Mouse (Mus musculus) E14TG2a.4 (cell line): ENCODE data around the gene Olfr1368.

Experiments
- H3K27me3 ChIP-seq: 2 replicates; pipeline ENCODE4 v1.6.1; 2014; ENCODE audit warnings: low read length, control low read depth; ENCODE audit not compliant: insufficient read depth
- H3K36me3 ChIP-seq: 2 replicates; pipeline ENCODE4 v1.6.1; 2014; ENCODE audit warnings: low read length, control low read depth; ENCODE audit not compliant: insufficient read depth
- H3K4me1 ChIP-seq: replicated peaks from 2 replicates; pipeline ENCODE4 v1.6.1; 2014; ENCODE audit warnings: low read depth, low read length, control low read depth
- H3K4me3 ChIP-seq: replicated peaks from 2 replicates; pipeline ENCODE4 v1.5.1; 2014; ENCODE audit warnings: mild to moderate bottlenecking, low read length
- H3K9me3 ChIP-seq: 2 replicates; pipeline ENCODE4 v1.6.1; 2014; ENCODE audit warnings: low read length, control low read depth
- CTCF ChIP-seq: conservative IDR thresholded peaks from 2 replicates; pipeline ENCODE4 v1.5.1; 2014; ENCODE audit warnings: low read length
- NANOG ChIP-seq: IDR thresholded peaks from 2 replicates; pipeline ENCODE4 v1.6.1; 2014; ENCODE audit warnings: borderline replicate concordance, low read length, mixed read lengths
- POU5F1 ChIP-seq: IDR thresholded peaks from 2 replicates; pipeline ENCODE4 v1.6.1; 2014; ENCODE audit warnings: low read length, borderline replicate concordance

Olfr1368 gene

GRCm38 (mm10) chr13:21145767-21146166, at the start of gene Olfr1368:
Gene Olfr1368, minus strand, starts transcription at chr13:21145867.
- Histone ChIP-seq H3K27me3 (no peaks in the 10 kb centered on the region), H3K9me3 (no peaks in the 10 kb centered on the region), H3K4me1 (no peaks in the 10 kb centered on the region), H3K4me3 (no peak within 1 kb of the TSS), H3K36me3 (no peaks in the 10 kb centered on the region)
- TF ChIP-seq POU5F1 (no peak), NANOG (no peak), CTCF (no peak)

GRCm38 (mm10) chr13:21185521-21185920, 39.9 kb upstream of the Olfr1368 start:
- no peaks in the 10 kb centered on the region for H3K27me3 ChIP-seq
- H3K36me3 ChIP-seq = peaks cover 96% of the 10 kb centered on the region
- H3K4me1 ChIP-seq = peaks cover 56% of the 10 kb centered on the region
- H3K9me3 ChIP-seq = no peaks in the 10 kb centered on the region
- no peak for TF ChIP-seq NANOG
- no peak for TF ChIP-seq CTCF
- no peak for TF ChIP-seq POU5F1
- 0 out of 2 replicates have a peak overlapping the region, but pooled peaks have one; percentile 14 for H3K4me3 ChIP-seq

GRCm38 (mm10) chr13:21183661-21184060, 38.0 kb upstream of the Olfr1368 start:
- peaks cover 78% of the 10 kb centered on the region for H3K36me3 ChIP-seq
- H3K4me1 ChIP-seq = peaks cover 60% of the 10 kb centered on the region
- TF ChIP-seq POU5F1 = no peak
- TF ChIP-seq CTCF = no peak
- TF ChIP-seq NANOG = no peak
- no peak overlapping the region for H3K4me3 ChIP-seq
- H3K9me3 ChIP-seq = no peaks in the 10 kb centered on the region
- no peaks in the 10 kb centered on the region for H3K27me3 ChIP-seq

- Histone ChIP-seq H3K4me3 (0 out of 2 replicates have a peak overlapping the region, but pooled peaks have one; percentile 98), H3K9me3 (no peaks in the 10 kb centered on the region), H3K36me3 (peaks cover 72% of the 10 kb centered on the region), H3K27me3 (no peaks in the 10 kb centered on the region), H3K4me1 (peaks cover 66% of the 10 kb centered on the region)
- TF ChIP-seq POU5F1 (no peak), NANOG (no peak), CTCF (no peak)
These were observed 37.4 kb upstream of the Olfr1368 start for GRCm38 (mm10) chr13:21183066-21183465.

- H3K9me3 ChIP-seq = no peaks in the 10 kb centered on the region
- TF ChIP-seq POU5F1 = no peak
- peaks cover 61% of the 10 kb centered on the region for H3K36me3 ChIP-seq
- peaks cover 77% of the 10 kb centered on the region for H3K4me1 ChIP-seq
- no peaks in the 10 kb centered on the region for H3K27me3 ChIP-seq
- peak overlapping the region; percentile 98 for H3K4me3 ChIP-seq
These were observed 36.3 kb upstream of the Olfr1368 start for GRCm38 (mm10) chr13:21181996-21182395.

- H3K4me3 ChIP-seq = peak overlapping the region; percentile 98
- TF ChIP-seq NANOG (no peak), CTCF (no peak), POU5F1 (no peak)
- H3K36me3 ChIP-seq = peaks cover 49% of the 10 kb centered on the region
- H3K4me1 ChIP-seq = peaks cover 75% of the 10 kb centered on the region
- H3K27me3 ChIP-seq = no peaks in the 10 kb centered on the region
- no peaks in the 10 kb centered on the region for H3K9me3 ChIP-seq
These were observed 35.2 kb upstream of the Olfr1368 start for GRCm38 (mm10) chr13:21180551-21181530.

GRCm38 (mm10) chr13:21179724-21180550, 34.3 kb upstream of the Olfr1368 start:
- peak; percentile 55; the same call in 1 of the 2 replicates for TF ChIP-seq POU5F1
- TF ChIP-seq NANOG = no peak
- H3K4me3 ChIP-seq = peak overlapping the region; percentile 98
- H3K9me3 ChIP-seq = no peaks in the 10 kb centered on the region
- peaks cover 40% of the 10 kb centered on the region for H3K36me3 ChIP-seq
- peaks cover 68% of the 10 kb centered on the region for H3K4me1 ChIP-seq
- H3K27me3 ChIP-seq = no peaks in the 10 kb centered on the region

- TF ChIP-seq POU5F1 (no peak), CTCF (no peak), NANOG (no peak)
- no peaks in the 10 kb centered on the region for H3K9me3 ChIP-seq
- peaks cover 34% of the 10 kb centered on the region for H3K36me3 ChIP-seq
- H3K4me3 ChIP-seq = peak within 1 kb of the TSS; percentile 98
- H3K27me3 ChIP-seq = no peaks in the 10 kb centered on the region
- peaks cover 68% of the 10 kb centered on the region for H3K4me1 ChIP-seq
These were observed 33.7 kb upstream of the Olfr1368 start, which contains the start of gene Trim27 for GRCm38 (mm10) chr13:21179367-21179723. Gene Trim27, plus strand, starts transcription at chr13:21179445.
